12 mouse cellular contexts compared by ENCODE assay signal in the genomic region with DNA sequence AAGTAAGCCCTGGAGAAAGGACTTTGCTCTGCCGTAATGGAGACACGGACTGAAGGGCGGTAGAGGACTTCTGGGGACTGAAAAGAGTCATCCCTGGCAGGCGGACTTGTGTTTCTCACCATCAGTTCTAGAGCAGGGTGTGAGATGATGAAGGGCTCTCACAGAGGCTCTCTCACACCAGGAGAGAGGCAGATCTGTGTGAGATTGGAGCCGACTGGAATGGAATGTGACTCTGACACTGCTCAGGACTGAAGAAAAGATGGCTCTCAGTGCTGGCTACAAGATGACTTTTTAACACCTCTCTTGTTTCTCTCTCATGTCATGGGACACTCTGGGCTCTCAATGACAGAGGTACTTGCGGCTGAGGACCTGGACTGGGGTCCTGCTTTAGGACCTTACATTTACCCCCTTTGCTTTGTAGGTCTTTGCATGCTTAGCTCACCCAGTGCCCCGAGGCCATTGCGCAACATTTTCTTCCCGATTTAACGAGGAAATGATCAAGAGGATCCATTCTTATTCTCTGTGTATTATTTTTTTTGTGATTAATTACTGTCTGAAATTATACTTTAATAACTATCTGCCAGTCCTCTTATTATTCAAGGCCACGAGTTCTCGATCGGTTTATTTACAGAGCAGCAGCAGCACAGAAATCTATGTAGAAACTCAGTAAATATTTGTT. TPM values are rescaled to one million over a fixed set of nuclear protein-coding genes. Genes with fewer than 3 reads are reported as not detected.
DNase-seq lines count a peak whose midpoint lies in the region; ATAC-seq and TF ChIP-seq lines count a peak whose summit lies in the region.
"Had no signal": no experiment of that assay in that cellular context is flagged by ENCODE, and none has a peak within 500 bp of the region (broad histone marks: within the 10 kb centered on the region; RNA-seq: fewer than 3 reads in every experiment).

No protein-coding gene starts in this region.

- H3K4me1 ChIP-seq in heart, postnatal 0 days (ENCODE audit: control insufficient read depth, insufficient read depth) = peaks cover 25% of the 10 kb centered on the region
- H3K4me1 ChIP-seq in neural tube, embryonic 11.5 days (ENCODE audit: control insufficient read depth, insufficient read depth, low read length) = peaks cover 10% of the 10 kb centered on the region; the same call in 1 of the 2 replicates
- H3K4me1 ChIP-seq in neural tube, embryonic 15.5 days = peaks cover 13% of the 10 kb centered on the region

- 44% methylated on average over 13 of the region's 13 CpGs for WGBS in heart, postnatal 0 days
- WGBS in neural tube, embryonic 11.5 days = 61% methylated on average over 13 of the region's 13 CpGs
- WGBS in neural tube, embryonic 15.5 days = 60% methylated on average over 13 of the region's 13 CpGs

- H3K9ac ChIP-seq in heart, postnatal 0 days (replicated peaks; ENCODE audit: low read depth, low read length) = no peak overlapping the region
- no peak overlapping the region for H3K9ac ChIP-seq in neural tube, embryonic 11.5 days (ENCODE audit: low read length)
- H3K9ac ChIP-seq in neural tube, embryonic 15.5 days (replicated peaks) = no peak overlapping the region
- H3K9ac ChIP-seq: embryonic facial prominence, embryonic 13.5 days; liver, embryonic 15.5 days had no signal

- no peak overlapping the region for H3K4me3 ChIP-seq in heart, postnatal 0 days (ENCODE audit: low read depth, low read length)
- H3K4me3 ChIP-seq in neural tube, embryonic 11.5 days (ENCODE audit: low read depth, low read length) = no peak overlapping the region
- no peak overlapping the region for H3K4me3 ChIP-seq in neural tube, embryonic 15.5 days (replicated peaks)
- H3K4me3 ChIP-seq: embryonic facial prominence, embryonic 13.5 days; liver, embryonic 15.5 days had no signal

- peak; percentile 24 for DNase-seq in embryo, embryonic 10 days (ENCODE audit: low spot score)
- no peak for DNase-seq in embryo, embryonic 11 days
- peak; percentile 45 for DNase-seq in heart, postnatal 0 days (ENCODE audit: low spot score)
- DNase-seq in heart, adult 18-20 months = no peak
- DNase-seq in neural tube, embryonic 11.5 days (ENCODE audit: low spot score) = no peak
- DNase-seq: cerebellum, adult 9-10 months; kidney, adult 9 months had no signal

- ATAC-seq in heart, postnatal 0 days (ENCODE audit: insufficient read depth, low read depth) = peak; percentile 59
- peak; percentile 17; the same call in 1 of the 2 replicates for ATAC-seq in neural tube, embryonic 11.5 days (ENCODE audit: insufficient read depth, low FRiP score, low TSS enrichment)
- ATAC-seq in neural tube, embryonic 15.5 days (ENCODE audit: low FRiP score) = no peak
- ATAC-seq in erythroid progenitor cell, adult 5-6 weeks (replicated peaks; ENCODE audit: low FRiP score, poor library complexity, severe bottlenecking) = no peak
- ATAC-seq in megakaryocyte-erythroid progenitor cell, adult 5-6 weeks (replicated peaks; ENCODE audit: low FRiP score, low TSS enrichment, poor library complexity, severe bottlenecking) = no peak

- no peaks in the 10 kb centered on the region for H3K27me3 ChIP-seq in heart, postnatal 0 days (ENCODE audit: control insufficient read depth, insufficient read depth, low read length)
- no peaks in the 10 kb centered on the region for H3K27me3 ChIP-seq in neural tube, embryonic 11.5 days (ENCODE audit: control insufficient read depth, insufficient read depth, low read length)
- H3K27me3 ChIP-seq in neural tube, embryonic 15.5 days (replicated peaks) = no peaks in the 10 kb centered on the region
- H3K27me3 ChIP-seq: embryonic facial prominence, embryonic 13.5 days; liver, embryonic 15.5 days had no signal

- no peaks in the 10 kb centered on the region for H3K9me3 ChIP-seq in heart, postnatal 0 days (replicated peaks; ENCODE audit: control insufficient read depth, low read length)
- H3K9me3 ChIP-seq in neural tube, embryonic 11.5 days (ENCODE audit: control insufficient read depth, low read length) = no peaks in the 10 kb centered on the region
- H3K9me3 ChIP-seq in neural tube, embryonic 15.5 days (replicated peaks) = no peaks in the 10 kb centered on the region
- H3K9me3 ChIP-seq: embryonic facial prominence, embryonic 13.5 days; liver, embryonic 15.5 days had no signal

- H3K4me2 ChIP-seq in heart, postnatal 0 days (ENCODE audit: low read depth, low read length) = peak overlapping the region; percentile 10
- no peak overlapping the region for H3K4me2 ChIP-seq in neural tube, embryonic 11.5 days (ENCODE audit: low read depth)
- H3K4me2 ChIP-seq in neural tube, embryonic 15.5 days = no peak overlapping the region
- H3K4me2 ChIP-seq: embryonic facial prominence, embryonic 13.5 days; liver, embryonic 15.5 days had no signal

- TF ChIP-seq EP300 in heart, postnatal 0 days (IDR thresholded peaks at IDR 0.05; ENCODE audit: low read depth) = peak; percentile 27; the same call in 1 of the 2 replicates

- H3K27ac ChIP-seq in heart, postnatal 0 days (ENCODE audit: low read depth) = peak overlapping the region; percentile 67
- H3K27ac ChIP-seq in neural tube, embryonic 11.5 days (ENCODE audit: low read depth, low read length) = no peak overlapping the region
- H3K27ac ChIP-seq in neural tube, embryonic 15.5 days (replicated peaks) = no peak overlapping the region
- H3K27ac ChIP-seq: embryonic facial prominence, embryonic 13.5 days; liver, embryonic 15.5 days had no signal

- TF ChIP-seq CTCF in heart, postnatal 0 days (IDR thresholded peaks at IDR 0.05; ENCODE audit: low read depth) = no peak

- no peaks in the 10 kb centered on the region for H3K36me3 ChIP-seq in heart, postnatal 0 days (replicated peaks; ENCODE audit: control insufficient read depth, insufficient read depth, low read length)
- H3K36me3 ChIP-seq in neural tube, embryonic 11.5 days (ENCODE audit: control insufficient read depth, insufficient read depth, low read length) = no peaks in the 10 kb centered on the region
- no peaks in the 10 kb centered on the region for H3K36me3 ChIP-seq in neural tube, embryonic 15.5 days
- H3K36me3 ChIP-seq: embryonic facial prominence, embryonic 13.5 days; liver, embryonic 15.5 days had no signal

RNA-seq across cellular contexts. Expression of a gene that starts 10.7 kb away (rescaled TPM):
- 1,082 and 1,791 TPM in 2 replicates for total RNA-seq in heart, postnatal 0 days (2014; rRNA removed; ENCODE audit: low replicate concordance)
- polyA plus RNA-seq in heart, postnatal 0 days (2015; fragmentation: Nextera tagmentation; extraction: Ambion mirVana) = 804 and 821 TPM in 2 replicates
- total RNA-seq in heart, adult 18-20 months (2021) = 100 to 1,000 TPM; 672 to 774 TPM
- polyA plus RNA-seq in neural tube, embryonic 11.5 days (2014; fragmentation: Nextera tagmentation; extraction: Ambion mirVana) = 18.8 and 20.1 TPM in 2 replicates
- polyA plus RNA-seq in neural tube, embryonic 15.5 days (2015; fragmentation: Nextera tagmentation; extraction: Ambion mirVana) = 31.8 and 32.7 TPM in 2 replicates
- 0.42 and 6.5 TPM in 2 replicates for total RNA-seq in erythroid progenitor cell, adult 5-6 weeks (2015; ENCODE audit: low replicate concordance)
- total RNA-seq in erythroid progenitor cell, adult 5-6 weeks (2017; ENCODE audit: low replicate concordance) = 17.2 TPM in 1 of 2 replicates, not detected in the other
- 6.1 and 11.5 TPM in 2 replicates for total RNA-seq in megakaryocyte-erythroid progenitor cell, adult 5-6 weeks (2014; fragmentation: Nextera tagmentation)
- 19.7 and 22.3 TPM in 2 replicates for total RNA-seq in megakaryocyte-erythroid progenitor cell, adult 5-6 weeks (2017)

Comparison
In these comparisons a context has a peak if more than half of its experiments do, and no peak if none do; other contexts are left out.
1. DNase-seq: peak in embryo, embryonic 10 days (single experiment) and heart, postnatal 0 days (single experiment); none in embryo, embryonic 11 days (single experiment), heart, adult 18-20 months (0 of 2) and neural tube, embryonic 11.5 days (single experiment).
2. ATAC-seq: peak in heart, postnatal 0 days (single experiment) and neural tube, embryonic 11.5 days (single experiment); none in neural tube, embryonic 15.5 days (single experiment), erythroid progenitor cell, adult 5-6 weeks (single experiment) and megakaryocyte-erythroid progenitor cell, adult 5-6 weeks (single experiment).
3. RNA of a gene that starts 10.7 kb away (total RNA-seq): 1,082 to 1,791 TPM in heart, postnatal 0 days and 672 to 774 TPM in heart, adult 18-20 months; 6.1 to 22.3 TPM in megakaryocyte-erythroid progenitor cell, adult 5-6 weeks and 0.42 to 17.2 TPM in erythroid progenitor cell, adult 5-6 weeks; every median in the first group is over 10 times any median in the second.